13 mouse cellular contexts compared by ENCODE assay signal in the genomic region with DNA sequence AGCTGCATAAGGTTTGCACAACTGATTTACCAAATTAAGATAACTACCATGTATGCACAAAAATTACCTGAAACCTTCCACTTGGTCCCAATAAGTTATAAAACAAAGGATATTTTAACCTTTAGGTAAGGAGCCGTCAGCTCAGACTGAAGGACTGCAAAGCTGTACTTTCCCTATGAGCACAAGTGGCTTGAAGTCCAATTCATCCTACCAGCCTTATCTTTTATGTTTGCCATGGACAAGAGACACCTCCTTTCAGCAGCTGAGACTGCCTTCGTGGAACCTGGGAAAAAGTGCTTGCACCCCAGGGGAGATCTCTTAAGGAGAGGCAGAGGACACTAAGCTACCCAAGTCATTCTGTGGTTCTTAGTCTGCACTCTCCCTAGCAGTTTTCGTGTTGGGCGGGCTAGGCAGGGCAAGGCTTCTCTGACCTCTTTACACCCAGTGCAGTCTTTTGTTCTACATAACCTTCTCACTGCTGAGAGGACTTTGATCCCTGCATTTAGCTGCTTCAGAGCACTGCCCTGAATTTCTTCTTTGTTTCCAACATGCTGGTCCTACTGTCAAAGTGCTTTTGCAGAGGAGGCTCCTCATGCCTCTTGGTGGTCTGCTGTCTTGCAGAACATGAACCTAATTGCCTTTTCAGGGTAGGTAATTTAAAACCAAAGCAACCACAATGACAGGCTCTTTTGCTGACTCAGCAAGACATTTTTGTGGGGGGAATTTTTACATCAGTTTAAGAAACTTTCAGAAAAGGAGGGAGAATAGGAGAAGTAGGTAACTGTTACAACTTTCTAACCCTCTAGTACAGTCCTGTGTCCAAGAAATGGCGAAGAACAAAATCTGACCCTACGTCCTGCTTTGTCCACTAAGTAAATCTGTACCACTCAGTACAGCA. TPM values are rescaled to one million over a fixed set of nuclear protein-coding genes. Genes with fewer than 3 reads are reported as not detected.
DNase-seq lines count a peak whose midpoint lies in the region; ATAC-seq and TF ChIP-seq lines count a peak whose summit lies in the region.
"Had no signal": no experiment of that assay in that cellular context is flagged by ENCODE, and none has a peak within 500 bp of the region (broad histone marks: within the 10 kb centered on the region; RNA-seq: fewer than 3 reads in every experiment).

No protein-coding gene starts in this region.

- peaks cover 41% of the 10 kb centered on the region for H3K36me3 ChIP-seq in forebrain, embryonic 13.5 days (ENCODE audit: poor library complexity, severe bottlenecking)
- H3K36me3 ChIP-seq in forebrain, embryonic 15.5 days, result no peaks in the 10 kb centered on the region; the same call in 1 of the 2 replicates
- peaks cover 94% of the 10 kb centered on the region for H3K36me3 ChIP-seq in lung, embryonic 14.5 days (ENCODE audit: insufficient read depth)
- H3K36me3 ChIP-seq in intestine, postnatal 0 days (ENCODE audit: control insufficient read depth, insufficient read depth), result peaks cover 10% of the 10 kb centered on the region; the same call in 1 of the 2 replicates
- H3K36me3 ChIP-seq in stomach, embryonic 16.5 days (ENCODE audit: control insufficient read depth, insufficient read depth, low read length), result no peaks in the 10 kb centered on the region; the same call in 1 of the 2 replicates

- WGBS in forebrain, embryonic 13.5 days, result 32% methylated on average over 6 of the region's 6 CpGs
- 43% methylated on average over 6 of the region's 6 CpGs for WGBS in forebrain, embryonic 15.5 days
- WGBS in lung, embryonic 14.5 days, result 66% methylated on average over 6 of the region's 6 CpGs
- WGBS in intestine, postnatal 0 days, result 54% methylated on average over 6 of the region's 6 CpGs
- 54% methylated on average over 6 of the region's 6 CpGs for WGBS in stomach, embryonic 16.5 days

- H3K9me3 ChIP-seq in forebrain, embryonic 13.5 days (replicated peaks), result no peaks in the 10 kb centered on the region
- H3K9me3 ChIP-seq in forebrain, embryonic 15.5 days, result no peaks in the 10 kb centered on the region
- no peaks in the 10 kb centered on the region for H3K9me3 ChIP-seq in lung, embryonic 14.5 days (ENCODE audit: low read depth, low read length)
- no peaks in the 10 kb centered on the region for H3K9me3 ChIP-seq in intestine, postnatal 0 days (ENCODE audit: control insufficient read depth)
- H3K9me3 ChIP-seq in stomach, embryonic 16.5 days (replicated peaks; ENCODE audit: control insufficient read depth, low read length), result no peaks in the 10 kb centered on the region

- H3K27me3 ChIP-seq in forebrain, embryonic 13.5 days, result 0 out of 2 replicates have a peak, but pooled peaks cover 2% of the 10 kb centered on the region
- no peaks in the 10 kb centered on the region for H3K27me3 ChIP-seq in forebrain, embryonic 15.5 days
- H3K27me3 ChIP-seq in lung, embryonic 14.5 days (ENCODE audit: insufficient read depth, low read length), result no peaks in the 10 kb centered on the region
- H3K27me3 ChIP-seq in intestine, postnatal 0 days (replicated peaks; ENCODE audit: control insufficient read depth, insufficient read depth, low read length), result no peaks in the 10 kb centered on the region
- H3K27me3 ChIP-seq in stomach, embryonic 16.5 days (ENCODE audit: control insufficient read depth, insufficient read depth, low read length), result no peaks in the 10 kb centered on the region

- no peak overlapping the region for H3K4me2 ChIP-seq in forebrain, embryonic 13.5 days
- H3K4me2 ChIP-seq in forebrain, embryonic 15.5 days (replicated peaks), result no peak overlapping the region
- H3K4me2 ChIP-seq in lung, embryonic 14.5 days, result no peak overlapping the region
- 0 out of 2 replicates have a peak overlapping the region, but pooled peaks have one; percentile 17 for H3K4me2 ChIP-seq in intestine, postnatal 0 days (replicated peaks; ENCODE audit: low read depth)
- no peak overlapping the region for H3K4me2 ChIP-seq in stomach, embryonic 16.5 days (ENCODE audit: low read depth, low read length)

- TF ChIP-seq CTCF in lung, embryonic 14.5 days (IDR thresholded peaks at IDR 0.05; ENCODE audit: low read depth), result no peak
- no peak for TF ChIP-seq CTCF in intestine, postnatal 0 days (IDR thresholded peaks at IDR 0.05; ENCODE audit: low read depth)

- DNase-seq in lung, embryonic 14.5 days, result no peak
- no peak for DNase-seq in lung, postnatal 14 days
- no peak for DNase-seq in cerebellum, adult 11-12 months
- DNase-seq in frontal cortex, adult 2 months (ENCODE audit: extremely low spot score in 1 of 2, low spot score in 1 of 2), result no peak
- DNase-seq: adrenal gland, adult 8-10 months; cerebellum, adult 9-11 months; gastrocnemius, postnatal 14 days; left cerebral cortex, postnatal 4 days; right cerebral cortex, postnatal 25 days had no signal

- H3K9ac ChIP-seq in forebrain, embryonic 13.5 days, result no peak overlapping the region
- no peak overlapping the region for H3K9ac ChIP-seq in forebrain, embryonic 15.5 days (replicated peaks)
- no peak overlapping the region for H3K9ac ChIP-seq in lung, embryonic 14.5 days
- H3K9ac ChIP-seq in intestine, postnatal 0 days (ENCODE audit: low read depth, low read length), result no peak overlapping the region
- H3K9ac ChIP-seq in stomach, embryonic 16.5 days (ENCODE audit: low read length), result no peak overlapping the region

- peak; percentile 38; the same call in 1 of the 2 replicates for ATAC-seq in forebrain, embryonic 13.5 days
- no peak for ATAC-seq in forebrain, embryonic 15.5 days (replicated peaks)
- ATAC-seq in lung, embryonic 14.5 days (ENCODE audit: insufficient read depth), result no peak
- ATAC-seq in intestine, postnatal 0 days, result peak; percentile 73
- peak; percentile 82; the same call in 1 of the 2 replicates for ATAC-seq in stomach, embryonic 16.5 days (ENCODE audit: insufficient read depth, low FRiP score)

- H3K27ac ChIP-seq in forebrain, embryonic 13.5 days, result no peak overlapping the region; the same call in 1 of the 2 replicates
- no peak overlapping the region for H3K27ac ChIP-seq in forebrain, embryonic 15.5 days (replicated peaks)
- H3K27ac ChIP-seq in lung, embryonic 14.5 days (ENCODE audit: low read depth), result peak overlapping the region; percentile 42
- H3K27ac ChIP-seq in intestine, postnatal 0 days (ENCODE audit: low read depth, low read length), result peak overlapping the region; percentile 58
- H3K27ac ChIP-seq in stomach, embryonic 16.5 days (ENCODE audit: low read length), result peak overlapping the region; percentile 69

- no peak overlapping the region for H3K4me3 ChIP-seq in forebrain, embryonic 13.5 days
- no peak overlapping the region for H3K4me3 ChIP-seq in forebrain, embryonic 15.5 days
- no peak overlapping the region for H3K4me3 ChIP-seq in lung, embryonic 14.5 days (ENCODE audit: low read depth, low read length)
- H3K4me3 ChIP-seq in intestine, postnatal 0 days (ENCODE audit: low read depth, low read length), result no peak overlapping the region
- H3K4me3 ChIP-seq in stomach, embryonic 16.5 days (replicated peaks; ENCODE audit: low read length), result no peak overlapping the region

- peaks cover 16% of the 10 kb centered on the region; the same call in 1 of the 2 replicates for H3K4me1 ChIP-seq in forebrain, embryonic 13.5 days
- no peaks in the 10 kb centered on the region for H3K4me1 ChIP-seq in forebrain, embryonic 15.5 days
- 0 out of 2 replicates have a peak, but pooled peaks cover 4% of the 10 kb centered on the region for H3K4me1 ChIP-seq in lung, embryonic 14.5 days (ENCODE audit: insufficient read depth)
- peaks cover 5% of the 10 kb centered on the region; the same call in 1 of the 2 replicates for H3K4me1 ChIP-seq in intestine, postnatal 0 days (replicated peaks; ENCODE audit: control insufficient read depth, insufficient read depth, low read length)
- peaks cover 6% of the 10 kb centered on the region; the same call in 1 of the 2 replicates for H3K4me1 ChIP-seq in stomach, embryonic 16.5 days (ENCODE audit: control insufficient read depth, insufficient read depth, low read length)

RNA-seq across cellular contexts. Expression of a gene that starts 44.6 kb away (rescaled TPM):
- 6.2 and 7.4 TPM in 2 replicates for polyA plus RNA-seq in forebrain, embryonic 13.5 days (2015; fragmentation: Nextera tagmentation; extraction: Ambion mirVana)
- polyA plus RNA-seq in forebrain, embryonic 15.5 days (2015; fragmentation: Nextera tagmentation; extraction: Ambion mirVana), result 3.2 and 6.9 TPM in 2 replicates
- 13.1 and 13.4 TPM in 2 replicates for polyA plus RNA-seq in lung, embryonic 14.5 days (2014; fragmentation: Nextera tagmentation; extraction: Ambion mirVana)
- 19.2 and 20.9 TPM in 2 replicates for polyA plus RNA-seq in intestine, postnatal 0 days (2015; fragmentation: Nextera tagmentation; extraction: Ambion mirVana)
- 48.7 and 49.1 TPM in 2 replicates for polyA plus RNA-seq in stomach, embryonic 16.5 days (2015; fragmentation: Nextera tagmentation; extraction: Ambion mirVana)
- polyA plus RNA-seq in frontal cortex, adult 2 months (2012; rRNA removed), result 8.3 and 9.4 TPM in 2 replicates

Comparison
In these comparisons a context has a peak if more than half of its experiments do, and no peak if none do; other contexts are left out.
1. ATAC-seq: peak in forebrain, embryonic 13.5 days (single experiment), intestine, postnatal 0 days (single experiment) and stomach, embryonic 16.5 days (single experiment); none in forebrain, embryonic 15.5 days (single experiment) and lung, embryonic 14.5 days (single experiment).
2. H3K27ac ChIP-seq: peak in lung, embryonic 14.5 days (single experiment), intestine, postnatal 0 days (single experiment) and stomach, embryonic 16.5 days (single experiment); none in forebrain, embryonic 13.5 days (single experiment) and forebrain, embryonic 15.5 days (single experiment).